Comparison of ENCODE assay signal across 9 mouse cellular contexts in the genomic region with DNA sequence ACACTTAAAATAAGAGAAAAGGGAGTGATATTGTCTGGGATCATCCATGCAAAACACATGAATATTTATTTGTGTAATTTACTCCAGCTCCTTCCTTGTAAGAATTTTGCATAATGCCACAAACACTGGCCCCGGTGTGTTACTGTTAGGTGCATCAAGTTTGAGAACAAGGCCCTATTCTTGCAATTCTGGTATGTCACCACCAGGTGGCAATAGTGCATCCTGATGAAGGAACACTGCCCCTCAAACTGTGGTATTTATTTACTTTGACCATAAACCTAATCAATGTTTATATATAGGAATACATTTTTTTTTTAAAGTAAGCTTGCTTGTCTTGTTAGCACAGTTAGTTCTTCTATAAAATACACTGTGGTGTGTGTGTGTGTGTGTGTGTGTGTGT.
DNase-seq lines count a peak whose midpoint lies in the region; ATAC-seq and TF ChIP-seq lines count a peak whose summit lies in the region.
"Had no signal": no experiment of that assay in that cellular context is flagged by ENCODE, and none has a peak within 500 bp of the region (broad histone marks: within the 10 kb centered on the region; RNA-seq: fewer than 3 reads in every experiment).

No protein-coding gene starts in this region.

- intact Hi-C loops in gastrocnemius, adult 2 months (cut with DNase I), result loop anchor here (1.0 to 2.0 kb wide), 2 partner anchors 38 to 776 kb away; no protein-coding TSS in a partner anchor
- intact Hi-C loops in gastrocnemius, postnatal 36 days (cut with DNase I), result loop anchor here (2.0 to 5.0 kb wide), 2 partner anchors 38 to 481 kb away; no protein-coding TSS in a partner anchor

- H3K4me3 ChIP-seq in gastrocnemius, adult 2 months, result no peak overlapping the region
- no peak overlapping the region for H3K4me3 ChIP-seq in midbrain, embryonic 11.5 days (ENCODE audit: low read depth, low read length)
- no peak overlapping the region for H3K4me3 ChIP-seq in midbrain, embryonic 16.5 days (ENCODE audit: low read depth, low read length)
- H3K4me3 ChIP-seq: intestine, embryonic 15.5 days had no signal

- TF ChIP-seq CTCF in gastrocnemius, adult 2 months (IDR thresholded peaks at IDR 0.05), result peak; percentile 74

- no peak overlapping the region for H3K4me2 ChIP-seq in midbrain, embryonic 11.5 days
- H3K4me2 ChIP-seq in midbrain, embryonic 16.5 days (ENCODE audit: low read length), result no peak overlapping the region
- H3K4me2 ChIP-seq: intestine, embryonic 15.5 days had no signal

- WGBS in midbrain, embryonic 11.5 days, result 71% methylated on average over 1 of the region's 1 CpGs
- 62% methylated on average over 1 of the region's 1 CpGs for WGBS in midbrain, embryonic 16.5 days

- H3K27ac ChIP-seq in gastrocnemius, adult 2 months, result no peak overlapping the region
- H3K27ac ChIP-seq in midbrain, embryonic 11.5 days (ENCODE audit: low read depth, low read length), result no peak overlapping the region
- H3K27ac ChIP-seq in midbrain, embryonic 16.5 days (ENCODE audit: low read length), result no peak overlapping the region
- H3K27ac ChIP-seq: intestine, embryonic 15.5 days had no signal

- no peak overlapping the region for H3K9ac ChIP-seq in midbrain, embryonic 11.5 days (ENCODE audit: low read length)
- no peak overlapping the region for H3K9ac ChIP-seq in midbrain, embryonic 16.5 days (ENCODE audit: low read depth, low read length)
- H3K9ac ChIP-seq: intestine, embryonic 15.5 days had no signal

- H3K27me3 ChIP-seq in midbrain, embryonic 11.5 days (ENCODE audit: control insufficient read depth, insufficient read depth, low read length), result peaks cover 10% of the 10 kb centered on the region; the same call in 1 of the 2 replicates
- H3K27me3 ChIP-seq in midbrain, embryonic 16.5 days (ENCODE audit: control insufficient read depth, insufficient read depth, low read depth, low read length), result peaks cover 18% of the 10 kb centered on the region
- H3K27me3 ChIP-seq: intestine, embryonic 15.5 days had no signal

- no peaks in the 10 kb centered on the region for H3K9me3 ChIP-seq in midbrain, embryonic 11.5 days (ENCODE audit: control insufficient read depth, low read length)
- no peaks in the 10 kb centered on the region for H3K9me3 ChIP-seq in midbrain, embryonic 16.5 days (replicated peaks; ENCODE audit: control insufficient read depth, low read length, poor library complexity, severe bottlenecking)
- H3K9me3 ChIP-seq: intestine, embryonic 15.5 days had no signal

- H3K4me1 ChIP-seq in midbrain, embryonic 11.5 days (ENCODE audit: control insufficient read depth, insufficient read depth, low read length), result peaks cover 14% of the 10 kb centered on the region
- H3K4me1 ChIP-seq in midbrain, embryonic 16.5 days (ENCODE audit: control insufficient read depth, insufficient read depth, low read length), result peaks cover 5% of the 10 kb centered on the region; the same call in 1 of the 2 replicates

- no peak for ATAC-seq in midbrain, embryonic 11.5 days (ENCODE audit: low FRiP score)
- ATAC-seq in midbrain, embryonic 16.5 days, result no peak
- no peak for ATAC-seq in activated CD4-positive, CD25-positive, alpha-beta regulatory T cell, adult 4 months
- ATAC-seq: intestine, embryonic 15.5 days had no signal

- DNase-seq in gastrocnemius, adult 2 months, result peak; percentile 47
- no peak for DNase-seq in gastrocnemius, postnatal 36 days
- peak; percentile 89 for DNase-seq in midbrain, embryonic 11.5 days (ENCODE audit: low spot score, missing footprints)
- peak; percentile 13 for DNase-seq in c-Kit-negative CD71-positive TER-119-positive erythroid progenitor cells, embryonic 14.5 days (ENCODE audit: low read depth, low spot score)
- DNase-seq in thymus, postnatal 0 days (ENCODE audit: low spot score), result peak; percentile 16
- DNase-seq in ovary, postnatal 10 days (ENCODE audit: low spot score), result no peak

- no peaks in the 10 kb centered on the region for H3K36me3 ChIP-seq in midbrain, embryonic 11.5 days (ENCODE audit: control insufficient read depth, insufficient read depth, low read length)
- no peaks in the 10 kb centered on the region for H3K36me3 ChIP-seq in midbrain, embryonic 16.5 days (ENCODE audit: control insufficient read depth, insufficient read depth, low read length)
- H3K36me3 ChIP-seq: intestine, embryonic 15.5 days had no signal

Comparison
In these comparisons a context has a peak if more than half of its experiments do, and no peak if none do; other contexts are left out.
1. DNase-seq: peak in gastrocnemius, adult 2 months (single experiment), midbrain, embryonic 11.5 days (single experiment), c-Kit-negative CD71-positive TER-119-positive erythroid progenitor cells, embryonic 14.5 days (single experiment) and thymus, postnatal 0 days (single experiment); none in gastrocnemius, postnatal 36 days (0 of 2) and ovary, postnatal 10 days (single experiment).